Mouse (Mus musculus) mouse embryonic stem cell (cell line): Measurements from ENCODE around the gene Esrrb.

Experiments
- in situ Hi-C, 2 experiments: fragments of 300-500 bp; cut with MboI; formaldehyde crosslinking; loops; 1 replicate in 1 of 2; 3 replicates in 1 of 2; pipeline ENCODE4 v1.14.3; 2019 to 2020; ENCODE audit warnings: low sequenced_read_pairs in 2 of 2, low pct_unique_long_range_greater_than_20kb in 1 of 2, mixed read lengths in 1 of 2; ENCODE audit not compliant: unreplicated experiment in 1 of 2

Gene Esrrb

GRCm38 (mm10) chr12:86537799-86538198, 176.9 kb downstream of the Esrrb start:
- in situ Hi-C loops, result loop anchor here in 1 of 2 experiments (10.0 kb wide), 1 partner anchor 57 kb away; no protein-coding TSS in a partner anchor

DNA sequence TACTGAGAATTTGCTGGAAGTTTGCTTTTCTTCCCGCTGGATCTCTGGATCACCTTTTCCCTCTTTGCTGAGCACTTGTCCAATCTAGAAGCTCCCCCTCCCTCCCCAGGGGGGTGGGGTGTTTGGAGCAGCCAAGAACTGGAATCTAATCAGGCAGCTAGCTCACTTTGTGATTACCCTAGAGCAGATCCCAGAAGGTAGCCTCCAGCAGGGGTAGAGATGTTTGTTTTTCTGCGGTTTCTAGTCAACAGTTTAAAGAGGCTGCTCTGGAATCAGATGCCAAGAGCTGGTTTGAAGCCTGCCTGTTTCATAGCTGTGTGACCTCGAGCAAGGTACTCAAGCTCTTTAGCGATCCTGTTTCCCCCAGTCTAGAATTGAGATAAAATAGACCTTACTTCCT, 177.8 kb downstream of the Esrrb start:
- in situ Hi-C loops, result loop anchor here in 1 of 2 experiments (10.0 kb wide), 1 partner anchor 56 kb away; no protein-coding TSS in a partner anchor

GRCm38 (mm10) chr12:86539511-86539910, 178.6 kb downstream of the Esrrb start:
- in situ Hi-C loops, result loop anchor here in 1 of 2 experiments (10.0 kb wide), 1 partner anchor 55 kb away; no protein-coding TSS in a partner anchor

- in situ Hi-C loops, result no loop called here
Measured at GRCm38 (mm10) chr12:86547808-86548207, 186.9 kb downstream of the Esrrb start.

DNA sequence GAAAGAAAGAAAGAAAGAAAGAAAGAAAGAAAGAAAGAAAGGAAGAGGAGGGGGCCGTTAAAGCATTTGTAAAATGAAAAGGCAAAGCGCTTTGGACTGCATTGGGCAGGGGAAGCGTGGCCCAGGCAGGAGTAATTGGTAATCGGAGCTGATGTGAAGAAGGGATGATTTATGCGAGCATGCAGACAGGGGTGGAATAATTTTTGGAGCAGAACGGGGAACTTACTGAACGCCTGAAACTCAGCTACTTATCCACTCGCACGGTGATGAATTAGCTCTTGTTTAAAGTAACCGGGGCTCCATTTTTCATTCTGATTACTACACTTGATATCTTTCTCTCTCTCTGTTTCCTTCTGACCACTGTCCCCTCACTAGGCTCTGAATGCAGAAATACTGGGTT, 192.1 kb downstream of the Esrrb start:
- in situ Hi-C loops, result no loop called here

GRCm38 (mm10) chr12:86556796-86557517, 196.0 kb downstream of the Esrrb start:
- in situ Hi-C loops, result no loop called here

DNA sequence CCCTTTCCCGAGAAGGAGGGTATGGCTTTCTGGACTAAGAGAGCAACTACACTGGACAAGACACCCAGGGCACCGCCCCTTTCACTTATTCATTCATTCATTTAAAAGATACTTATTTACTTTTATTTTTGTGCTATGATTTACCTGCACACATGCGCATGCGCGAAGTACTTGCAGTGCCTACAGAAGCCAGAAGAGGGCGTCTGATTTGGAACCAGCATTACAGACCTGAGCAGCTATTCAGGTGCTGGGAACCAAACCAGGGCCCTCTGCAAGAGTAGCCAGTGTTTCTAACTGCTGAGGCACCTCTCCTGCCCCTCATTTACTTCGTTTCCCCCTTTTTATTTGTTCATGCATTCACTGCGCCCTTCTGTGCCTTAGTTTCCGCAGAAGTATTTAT, 198.0 kb downstream of the Esrrb start:
- in situ Hi-C loops, result no loop called here

GRCm38 (mm10) chr12:86562705-86563104, 201.8 kb downstream of the Esrrb start:
- in situ Hi-C loops, result no loop called here

DNA sequence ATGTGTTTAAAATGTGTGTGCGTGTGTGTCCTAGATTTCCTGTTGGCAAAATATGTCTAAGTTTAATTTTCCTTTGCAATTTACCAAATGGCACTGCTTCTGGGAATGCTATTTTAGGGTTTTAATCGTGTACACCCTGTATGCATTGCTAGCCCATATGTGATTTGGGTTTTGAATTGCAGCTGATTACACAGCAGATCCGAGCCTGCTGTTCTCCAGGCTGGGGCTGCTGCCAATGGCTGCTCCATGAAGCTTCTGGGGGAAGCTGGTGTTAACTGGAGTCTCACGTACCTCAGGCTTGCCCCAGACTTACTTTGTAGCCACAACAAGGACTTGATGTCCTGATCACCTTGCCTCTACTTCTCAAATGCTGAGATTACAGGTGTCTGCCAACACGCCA, 205.1 kb downstream of the Esrrb start:
- in situ Hi-C loops, result no loop called here
